Mouse (Mus musculus): ENCODE results near the gene Sash1. TPM values are rescaled to one million over a fixed set of nuclear protein-coding genes. Genes with fewer than 3 reads are reported as not detected.

The Sash1 gene
- polyA plus RNA-seq, 1 experiment from 2014 or later: 4.7 TPM

DNA sequence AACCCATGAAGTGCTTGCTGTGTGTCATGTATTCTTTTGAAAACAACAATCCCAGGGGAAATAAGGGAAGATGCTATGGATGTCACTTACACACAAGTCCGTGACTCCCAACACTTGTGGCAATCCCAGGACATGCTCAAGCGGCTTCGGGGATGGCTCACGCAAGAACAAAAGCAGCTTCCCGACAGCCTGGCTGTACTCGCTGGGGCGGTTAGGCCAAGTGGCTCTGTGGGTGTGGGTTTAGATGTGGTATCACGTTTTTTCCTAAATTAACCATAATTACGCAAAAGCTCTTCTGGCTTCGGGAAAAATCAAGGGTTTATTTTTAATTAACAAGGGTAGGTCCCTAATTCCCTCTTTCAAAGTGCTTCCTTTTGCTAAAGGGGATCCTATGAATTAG, 59.6 kb downstream of the Sash1 start:
- Histone ChIP-seq H3K36me3 (no peaks in the 10 kb centered on the region), H3K4me2 (replicated peaks) (no peak overlapping the region), H3K9me3 (no peaks in the 10 kb centered on the region), H3K27ac (no peak overlapping the region), H3K9ac (no peak overlapping the region), H3K4me1 (no peaks in the 10 kb centered on the region; the same call in 1 of the 2 replicates), H3K27me3 (replicated peaks) (no peaks in the 10 kb centered on the region), H3K4me3 (no peak overlapping the region)
- no peak for ATAC-seq (ENCODE audit: low FRiP score, low read depth)
- 52% methylated on average over 10 of the region's 10 CpGs for WGBS

DNA sequence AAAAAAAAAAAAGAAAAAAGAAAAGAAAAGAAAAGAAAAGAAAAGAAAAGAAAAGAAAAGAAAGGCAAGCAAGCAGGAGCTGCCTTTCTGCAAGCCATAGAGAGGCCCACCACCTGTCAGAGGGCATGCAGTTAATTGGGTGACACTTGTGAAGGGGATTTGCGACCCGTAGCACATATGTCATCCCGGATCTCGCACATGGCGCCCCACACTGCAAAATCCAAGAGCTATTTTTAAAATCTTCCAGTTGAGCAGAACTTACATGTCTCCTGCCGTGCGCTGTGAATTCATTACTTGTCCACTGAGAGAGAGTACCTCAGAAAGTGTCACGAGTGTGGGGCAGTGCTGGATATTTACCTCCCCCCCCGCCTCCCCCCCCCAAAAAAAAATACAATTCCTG, 60.0 kb downstream of the Sash1 start:
- H3K9ac ChIP-seq: no peak overlapping the region
- no peak overlapping the region for H3K4me2 ChIP-seq (replicated peaks)
- H3K27me3 ChIP-seq (replicated peaks): no peaks in the 10 kb centered on the region
- no peak overlapping the region for H3K4me3 ChIP-seq
- 32% methylated on average over 9 of the region's 9 CpGs for WGBS
- H3K27ac ChIP-seq: no peak overlapping the region
- ATAC-seq (ENCODE audit: low FRiP score, low read depth): no peak
- H3K9me3 ChIP-seq: no peaks in the 10 kb centered on the region
- H3K4me1 ChIP-seq: no peaks in the 10 kb centered on the region; the same call in 1 of the 2 replicates
- no peaks in the 10 kb centered on the region for H3K36me3 ChIP-seq

DNA sequence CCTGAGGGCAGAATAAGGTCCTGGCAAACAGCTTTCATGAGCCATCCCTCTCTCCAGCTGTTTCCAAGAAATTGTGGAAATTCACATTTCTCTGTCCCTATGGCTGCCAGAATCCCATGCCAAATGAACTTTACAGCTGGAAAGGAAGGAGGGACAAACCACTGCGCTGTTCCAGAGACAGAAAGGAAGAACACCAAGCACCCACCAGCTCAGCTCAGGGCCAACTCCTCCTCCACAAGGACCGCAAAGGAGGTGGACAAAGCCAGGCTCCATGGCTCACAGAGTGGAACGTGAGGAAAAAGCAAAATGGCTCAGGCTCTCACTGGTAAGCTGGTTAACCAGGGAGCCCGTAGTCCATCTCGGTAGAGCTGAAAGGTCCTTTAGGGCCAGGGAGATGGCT, 67.8 kb downstream of the Sash1 start:
- Histone ChIP-seq H3K36me3 (no peaks in the 10 kb centered on the region), H3K4me1 (no peaks in the 10 kb centered on the region), H3K27ac (no peak overlapping the region), H3K9ac (no peak overlapping the region), H3K4me2 (replicated peaks) (no peak overlapping the region), H3K27me3 (replicated peaks) (no peaks in the 10 kb centered on the region), H3K9me3 (no peaks in the 10 kb centered on the region), H3K4me3 (no peak overlapping the region)
- WGBS: 88% methylated on average over 5 of the region's 5 CpGs
- ATAC-seq (ENCODE audit: low FRiP score, low read depth): no peak

DNA sequence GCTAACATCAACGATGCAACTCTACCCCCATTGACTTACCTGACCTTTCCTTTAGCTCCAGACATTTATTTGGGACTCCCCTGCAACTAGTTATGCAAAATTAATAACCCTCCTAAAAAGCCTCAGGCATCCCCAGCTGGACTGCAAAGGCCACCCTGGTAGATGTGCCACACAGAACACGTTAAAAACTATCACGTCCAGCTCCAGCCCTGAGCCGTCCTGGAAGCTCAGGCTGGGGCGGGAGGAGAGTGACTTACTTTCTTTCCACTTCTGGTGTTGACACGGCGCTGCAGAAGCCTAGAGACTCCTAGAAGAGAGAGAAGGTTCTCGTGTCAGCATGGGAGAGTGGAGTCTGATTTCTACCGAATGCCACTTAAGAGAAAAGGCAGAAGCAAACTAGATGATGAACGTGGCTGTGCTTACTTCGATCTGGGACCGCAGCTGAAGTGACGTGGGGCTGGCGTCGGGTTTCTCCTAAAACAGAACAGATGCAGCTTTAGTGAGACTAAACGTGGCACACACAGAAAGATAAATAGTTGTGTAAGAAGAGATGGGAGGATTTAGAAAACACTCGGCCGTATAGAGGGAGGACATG, 71.8 kb downstream of the Sash1 start:
- Histone ChIP-seq H3K4me2 (replicated peaks) (no peak overlapping the region), H3K36me3 (no peaks in the 10 kb centered on the region), H3K4me1 (no peaks in the 10 kb centered on the region), H3K4me3 (no peak overlapping the region), H3K9ac (no peak overlapping the region), H3K27ac (no peak overlapping the region), H3K27me3 (replicated peaks) (no peaks in the 10 kb centered on the region), H3K9me3 (no peaks in the 10 kb centered on the region)
- 66% methylated on average over 18 of the region's 18 CpGs for WGBS
- ATAC-seq (ENCODE audit: low FRiP score, low read depth): no peak

DNA sequence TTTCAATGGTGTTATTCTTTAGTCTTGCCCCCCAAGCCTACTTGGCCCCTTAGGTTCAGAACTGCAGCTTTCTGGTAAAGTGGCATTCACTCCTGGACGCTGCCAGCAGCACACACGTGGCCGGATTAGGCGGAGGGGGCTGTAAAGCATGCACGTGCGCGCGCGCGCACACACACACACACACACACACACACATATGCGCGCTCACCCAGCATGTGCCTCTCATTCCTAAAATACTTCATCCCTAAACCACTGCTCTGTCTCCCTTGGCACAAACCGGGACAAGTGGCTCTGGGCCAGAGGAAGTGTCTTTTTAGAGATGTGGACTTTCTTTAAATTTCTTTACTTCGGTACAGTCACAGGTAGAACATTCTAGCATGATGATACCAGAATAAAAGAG, 72.6 kb downstream of the Sash1 start:
- no peak for ATAC-seq (ENCODE audit: low FRiP score, low read depth)
- no peaks in the 10 kb centered on the region for H3K4me1 ChIP-seq
- no peaks in the 10 kb centered on the region for H3K27me3 ChIP-seq (replicated peaks)
- H3K9ac ChIP-seq: no peak overlapping the region
- H3K4me3 ChIP-seq: no peak overlapping the region
- H3K4me2 ChIP-seq (replicated peaks): no peak overlapping the region
- H3K9me3 ChIP-seq: no peaks in the 10 kb centered on the region
- 90% methylated on average over 14 of the region's 14 CpGs for WGBS
- no peaks in the 10 kb centered on the region for H3K36me3 ChIP-seq
- H3K27ac ChIP-seq: no peak overlapping the region

DNA sequence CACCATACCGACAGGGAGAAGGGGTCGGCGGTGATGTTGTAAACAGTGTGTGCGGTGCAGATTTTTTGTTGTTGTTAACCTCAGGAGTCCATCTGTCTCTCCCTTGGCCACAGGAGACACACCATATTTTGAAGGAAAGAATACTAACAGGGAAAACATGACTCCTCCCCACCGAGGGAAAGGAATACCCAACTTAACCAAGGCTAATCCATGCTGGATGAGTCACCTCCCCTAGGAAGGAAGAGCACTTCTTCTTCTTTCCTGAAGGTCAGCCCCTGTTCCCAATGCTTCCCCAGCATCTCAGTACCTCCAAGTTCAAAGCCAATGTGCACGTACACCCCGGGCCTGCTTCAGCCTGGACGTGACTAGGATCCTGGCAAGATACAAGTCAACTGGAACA, 73.1 kb downstream of the Sash1 start:
- 86% methylated on average over 8 of the region's 8 CpGs for WGBS
- H3K9me3 ChIP-seq: no peaks in the 10 kb centered on the region
- no peaks in the 10 kb centered on the region for H3K4me1 ChIP-seq
- H3K4me2 ChIP-seq (replicated peaks): no peak overlapping the region
- no peaks in the 10 kb centered on the region for H3K36me3 ChIP-seq
- no peak for ATAC-seq (ENCODE audit: low FRiP score, low read depth)
- H3K27ac ChIP-seq: no peak overlapping the region
- no peaks in the 10 kb centered on the region for H3K27me3 ChIP-seq (replicated peaks)
- H3K4me3 ChIP-seq: no peak overlapping the region
- no peak overlapping the region for H3K9ac ChIP-seq

DNA sequence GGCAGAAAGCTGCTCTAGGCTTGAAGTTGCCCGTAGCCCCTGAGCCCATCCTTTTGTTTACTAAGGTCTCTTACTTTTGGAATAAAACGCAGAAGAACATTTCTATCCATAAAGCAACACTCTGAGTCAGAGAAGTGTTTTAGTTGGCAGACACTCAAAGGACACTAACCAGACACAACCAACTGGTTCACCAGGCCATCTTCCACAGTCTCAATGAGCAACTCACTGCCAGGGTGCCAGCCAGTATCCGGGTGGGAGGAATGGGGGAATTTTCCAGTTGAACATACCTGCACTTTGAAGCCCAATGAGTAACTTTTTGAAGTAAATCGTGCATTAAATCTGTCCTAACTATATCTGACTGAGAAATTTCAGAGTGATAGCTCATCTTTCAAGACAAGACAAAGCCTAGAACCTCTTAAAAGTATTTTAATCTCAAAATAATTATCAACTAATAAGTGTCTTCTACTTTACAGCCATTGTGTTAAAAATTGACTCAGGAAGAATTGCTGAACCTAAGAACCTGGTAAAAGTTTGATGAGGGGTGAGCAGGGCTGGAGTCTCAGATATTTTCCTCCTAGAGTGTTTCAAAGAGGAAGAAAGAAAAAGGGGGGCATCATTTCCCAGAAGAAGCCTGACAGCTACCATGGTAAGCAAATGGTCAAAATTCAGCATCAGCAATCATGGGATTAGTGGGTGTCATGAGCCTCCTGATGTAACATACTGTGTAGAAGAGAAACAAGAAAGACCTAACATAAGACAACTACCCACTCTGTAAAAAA, 74.4 kb downstream of the Sash1 start:
- H3K4me3 ChIP-seq: no peak overlapping the region
- ATAC-seq (ENCODE audit: low FRiP score, low read depth): no peak
- WGBS: 90% methylated on average over 4 of the region's 4 CpGs

DNA sequence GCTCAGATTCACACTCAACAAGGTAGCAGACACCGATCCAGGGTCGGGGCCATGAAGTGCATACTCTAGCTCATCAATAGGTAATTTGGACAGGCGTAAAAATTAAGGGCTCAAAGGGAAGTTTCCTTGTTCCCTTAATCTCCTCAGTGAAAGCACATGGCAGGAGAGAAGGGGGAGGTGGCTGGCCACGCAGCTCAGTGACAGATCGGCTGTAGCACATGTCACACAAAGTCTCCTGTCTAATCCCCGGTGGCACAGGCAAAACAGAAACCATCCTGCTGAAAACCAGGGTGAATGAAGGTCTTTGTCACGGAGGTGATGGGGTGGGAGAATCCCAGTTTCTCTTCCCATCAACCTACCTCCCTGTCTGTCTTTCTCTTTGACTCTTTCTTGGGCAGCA, 75.4 kb downstream of the Sash1 start:
- Histone ChIP-seq H3K4me3 (no peak overlapping the region), H3K4me2 (replicated peaks) (no peak overlapping the region), H3K9me3 (no peaks in the 10 kb centered on the region), H3K36me3 (no peaks in the 10 kb centered on the region), H3K27ac (no peak overlapping the region), H3K9ac (no peak overlapping the region), H3K4me1 (no peaks in the 10 kb centered on the region), H3K27me3 (replicated peaks) (no peaks in the 10 kb centered on the region)
- WGBS: 63% methylated on average over 7 of the region's 7 CpGs
- ATAC-seq (ENCODE audit: low FRiP score, low read depth): no peak

More for the DNA sequence above, 74.4 kb downstream of the Sash1 start:
- H3K4me2 ChIP-seq (replicated peaks): no peak overlapping the region
- no peaks in the 10 kb centered on the region for H3K4me1 ChIP-seq
- no peaks in the 10 kb centered on the region for H3K36me3 ChIP-seq
- no peak overlapping the region for H3K27ac ChIP-seq
- no peak overlapping the region for H3K9ac ChIP-seq
- H3K9me3 ChIP-seq: no peaks in the 10 kb centered on the region
- H3K27me3 ChIP-seq (replicated peaks): no peaks in the 10 kb centered on the region

DNA sequence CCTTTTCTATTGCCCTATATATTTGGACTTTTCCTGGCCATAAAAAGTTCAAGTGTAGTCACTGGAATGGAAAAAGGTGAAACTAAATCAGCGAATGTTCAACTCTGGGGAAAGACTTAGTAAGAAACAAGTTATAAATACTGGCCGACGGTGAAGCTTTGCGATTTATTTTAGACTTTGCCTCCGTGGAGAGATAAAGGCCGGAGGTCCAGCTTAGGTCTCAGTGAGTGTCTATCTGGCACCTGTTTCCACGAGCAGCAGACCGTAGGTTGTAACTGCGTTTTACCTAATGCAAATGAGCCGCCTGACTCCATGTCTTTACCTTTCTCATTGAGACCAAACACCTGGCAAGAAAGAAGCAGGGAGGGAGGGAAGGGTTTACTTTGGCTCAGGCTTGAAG, 77.5 kb downstream of the Sash1 start:
- H3K9ac ChIP-seq: no peak overlapping the region
- no peak for ATAC-seq (ENCODE audit: low FRiP score, low read depth)
- H3K4me3 ChIP-seq: no peak overlapping the region
- no peak overlapping the region for H3K27ac ChIP-seq
- no peak overlapping the region for H3K4me2 ChIP-seq (replicated peaks)
- no peaks in the 10 kb centered on the region for H3K36me3 ChIP-seq
- H3K27me3 ChIP-seq (replicated peaks): no peaks in the 10 kb centered on the region
- peaks cover 14% of the 10 kb centered on the region for H3K4me1 ChIP-seq
- 92% methylated on average over 10 of the region's 10 CpGs for WGBS
- no peaks in the 10 kb centered on the region for H3K9me3 ChIP-seq

DNA sequence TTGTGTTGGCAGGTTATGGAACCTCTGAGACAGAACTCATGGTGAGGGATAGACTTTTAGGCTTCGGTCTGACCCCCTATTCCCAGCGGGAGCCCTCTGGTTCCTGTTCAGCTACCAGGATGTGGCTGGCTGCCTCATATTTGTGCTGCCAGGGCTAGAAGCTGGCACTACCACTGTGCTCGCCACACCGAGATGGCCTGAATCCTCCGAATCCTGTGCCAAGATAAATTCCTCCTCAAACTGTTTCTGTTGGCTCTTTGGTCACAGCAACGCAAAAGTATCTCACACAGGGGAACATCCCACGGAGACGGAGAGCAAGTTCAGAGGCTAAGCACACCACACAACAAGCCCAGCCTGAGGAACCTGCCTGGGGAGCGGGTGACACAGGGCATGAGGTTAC, 78.3 kb downstream of the Sash1 start:
- WGBS: 97% methylated on average over 9 of the region's 9 CpGs
- no peak for ATAC-seq (ENCODE audit: low FRiP score, low read depth)
- Histone ChIP-seq H3K4me1 (peaks cover 14% of the 10 kb centered on the region), H3K4me3 (no peak overlapping the region), H3K9me3 (no peaks in the 10 kb centered on the region), H3K9ac (no peak overlapping the region), H3K27ac (no peak overlapping the region), H3K36me3 (no peaks in the 10 kb centered on the region), H3K4me2 (replicated peaks) (no peak overlapping the region), H3K27me3 (replicated peaks) (no peaks in the 10 kb centered on the region)

DNA sequence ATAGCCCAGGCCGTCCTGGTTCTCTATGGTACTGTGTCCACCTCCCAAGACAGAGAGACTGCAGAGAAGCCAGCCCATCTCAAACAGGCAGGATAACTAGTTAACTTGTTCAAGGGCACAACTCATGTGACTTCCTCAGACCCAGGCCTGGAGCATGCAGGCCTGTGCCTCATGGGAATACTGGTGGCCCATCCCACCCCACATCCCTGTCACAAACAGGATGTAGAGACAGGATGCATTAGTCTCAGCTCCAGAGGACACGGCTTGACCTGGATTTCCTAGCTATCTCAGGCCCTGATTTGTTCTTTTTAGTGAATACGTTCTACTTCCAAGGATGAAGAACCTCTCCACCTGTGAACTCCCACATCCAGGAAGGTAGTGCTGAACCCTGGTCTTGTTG, 80.5 kb downstream of the Sash1 start:
- WGBS: 86% methylated on average over 3 of the region's 3 CpGs
- no peak for ATAC-seq (ENCODE audit: low FRiP score, low read depth)
- Histone ChIP-seq H3K4me1 (peaks cover 29% of the 10 kb centered on the region), H3K9ac (no peak overlapping the region), H3K27ac (no peak overlapping the region), H3K9me3 (no peaks in the 10 kb centered on the region), H3K27me3 (replicated peaks) (no peaks in the 10 kb centered on the region), H3K4me2 (replicated peaks) (no peak overlapping the region), H3K36me3 (no peaks in the 10 kb centered on the region), H3K4me3 (no peak overlapping the region)

DNA sequence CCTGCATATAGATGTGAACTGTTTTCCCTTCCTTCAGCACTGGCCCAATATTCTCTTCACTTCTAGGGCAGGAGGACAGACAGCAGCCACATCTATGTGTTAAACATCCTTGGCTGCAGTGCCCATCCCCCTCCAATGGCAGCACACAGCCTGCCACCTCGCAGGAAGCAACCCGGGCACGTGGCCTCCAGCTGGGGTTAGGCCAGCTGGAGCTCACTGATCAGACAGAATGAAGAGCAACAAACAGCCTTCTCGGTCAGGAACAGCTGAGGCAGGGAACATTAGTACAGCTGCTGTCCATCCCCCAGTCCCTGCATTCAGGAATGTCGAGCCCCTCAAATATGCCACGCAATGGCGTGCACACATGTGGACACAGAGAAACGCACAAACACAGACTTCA, 81.6 kb downstream of the Sash1 start:
- no peak overlapping the region for H3K4me2 ChIP-seq (replicated peaks)
- H3K4me3 ChIP-seq: no peak overlapping the region
- peaks cover 2% of the 10 kb centered on the region for H3K9me3 ChIP-seq
- H3K27ac ChIP-seq: no peak overlapping the region
- no peaks in the 10 kb centered on the region for H3K27me3 ChIP-seq (replicated peaks)
- H3K4me1 ChIP-seq: peaks cover 29% of the 10 kb centered on the region
- no peak overlapping the region for H3K9ac ChIP-seq
- H3K36me3 ChIP-seq: no peaks in the 10 kb centered on the region
- ATAC-seq (ENCODE audit: low FRiP score, low read depth): peak; percentile 82
- WGBS: 25% methylated on average over 8 of the region's 8 CpGs

Measured in neural tube, embryonic 12.5 days (tissue).